Mouse (Mus musculus): Measurements from ENCODE around the gene Tcf3.

The Tcf3 gene

DNA sequence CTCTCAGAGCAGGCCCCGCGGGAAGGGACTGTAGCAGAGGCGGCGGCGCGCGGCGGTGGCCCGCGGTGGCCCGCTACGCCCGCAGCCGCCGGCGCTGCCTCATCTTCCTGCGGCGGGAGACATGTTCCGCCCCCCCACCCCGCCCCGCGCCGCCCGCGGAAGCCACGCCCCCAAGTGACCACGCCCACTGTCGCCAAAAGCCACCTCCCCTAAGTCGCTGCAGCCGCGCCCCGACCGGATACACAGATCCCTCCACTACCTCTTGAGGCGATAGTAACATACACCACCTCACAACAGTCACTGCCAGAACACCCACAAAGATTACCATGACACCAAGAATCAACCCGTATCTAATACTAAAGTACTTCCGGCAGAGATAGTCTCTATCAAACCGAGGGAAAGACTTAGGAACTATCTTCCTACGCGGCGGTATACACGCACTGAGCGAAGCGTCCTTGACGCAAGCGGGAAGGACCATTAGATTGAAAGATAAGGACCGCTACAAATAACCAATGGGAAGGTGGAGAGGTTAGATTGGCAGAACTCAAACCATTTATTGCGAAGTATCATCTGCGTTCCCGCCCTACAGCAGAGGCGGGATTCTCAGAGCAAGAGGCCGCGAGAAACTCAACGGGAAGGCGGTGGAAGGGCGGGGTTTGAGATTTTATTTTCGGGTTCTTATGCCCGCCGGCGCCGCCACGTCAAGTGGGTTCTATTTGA lies at the start of gene Tcf3:
Gene Tcf3 (minus strand): TSS at position 135 of the 720 bp plus-strand sequence.
- DNase-seq (ENCODE audit: low spot score) = peak; percentile 98

DNA sequence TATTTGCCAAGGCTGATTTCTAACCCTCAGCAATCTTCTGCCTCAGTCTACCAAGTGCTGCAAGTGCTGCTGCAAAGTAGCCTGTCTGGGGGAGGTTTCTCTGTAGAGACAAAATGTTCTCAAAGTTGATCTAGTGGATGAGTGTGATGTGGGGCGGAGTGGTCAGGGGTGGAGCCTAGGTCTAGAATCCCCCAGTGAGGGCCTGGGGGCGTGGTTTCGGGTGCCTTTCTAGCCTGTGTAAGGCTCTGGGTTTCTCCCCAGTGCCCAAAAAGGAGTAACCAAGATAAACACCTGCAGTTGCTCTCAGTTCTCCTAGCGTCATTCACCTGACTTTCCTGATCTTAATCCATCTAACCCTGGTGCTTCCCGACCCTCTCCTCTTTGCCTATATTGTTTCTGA lies 47.6 kb upstream of the Tcf3 start:
- DNase-seq (ENCODE audit: low spot score) = no peak

DNA sequence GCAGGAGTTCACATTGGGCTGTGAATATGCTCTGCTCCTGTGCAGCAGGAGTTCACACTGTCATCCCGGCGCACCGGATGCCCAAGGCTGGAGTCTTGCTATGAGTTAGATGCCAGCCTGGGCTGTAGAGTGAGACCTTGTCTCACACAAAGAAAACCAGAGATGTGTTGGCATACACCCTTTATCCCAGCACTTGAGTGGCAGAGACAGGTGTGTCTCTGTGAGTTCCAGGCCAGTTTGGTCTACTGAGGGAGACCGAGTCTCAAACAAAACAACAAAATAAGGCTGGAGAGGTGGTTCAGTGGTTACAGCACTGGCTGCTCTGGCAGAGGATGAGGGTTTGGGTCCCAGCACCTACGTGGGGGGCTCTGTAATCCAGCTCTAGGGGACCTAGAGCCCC lies 45.1 kb upstream of the Tcf3 start:
- DNase-seq (ENCODE audit: low spot score) = no peak

DNA sequence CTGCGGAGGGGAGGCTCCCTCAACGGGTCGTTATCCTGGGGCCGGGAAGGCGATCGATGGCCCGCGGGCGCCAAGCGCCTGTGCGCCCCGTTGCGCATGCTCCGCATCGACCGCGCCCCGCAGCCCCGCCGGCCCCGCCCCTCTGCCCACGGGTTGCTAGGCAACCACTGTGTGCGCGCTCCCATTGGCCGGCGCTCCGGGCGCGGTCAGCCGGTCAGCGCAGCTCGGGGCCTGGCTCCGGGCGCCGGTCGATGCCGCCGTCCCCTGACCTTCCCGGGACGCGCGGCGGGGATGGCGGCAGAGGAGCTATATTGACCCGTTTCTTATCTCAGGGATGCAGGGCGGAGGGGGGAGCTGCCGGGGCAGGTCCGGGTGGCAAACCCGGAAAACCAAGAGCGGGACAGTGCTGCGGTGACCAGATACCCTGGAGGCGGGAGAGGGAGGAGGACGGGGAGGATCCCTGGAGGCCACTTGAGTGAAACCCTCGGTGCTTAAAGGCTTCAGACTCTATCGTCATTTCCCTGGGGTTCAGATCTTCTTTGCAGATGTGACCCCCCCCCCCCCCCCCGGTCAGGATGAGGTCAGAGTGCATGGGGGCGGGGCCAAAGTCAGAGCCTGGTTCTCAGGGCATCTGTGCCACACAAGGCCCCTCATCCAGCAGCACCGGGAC lies 42.0 kb upstream of the Tcf3 start:
- DNase-seq (ENCODE audit: low spot score) = peak; percentile 82

DNA sequence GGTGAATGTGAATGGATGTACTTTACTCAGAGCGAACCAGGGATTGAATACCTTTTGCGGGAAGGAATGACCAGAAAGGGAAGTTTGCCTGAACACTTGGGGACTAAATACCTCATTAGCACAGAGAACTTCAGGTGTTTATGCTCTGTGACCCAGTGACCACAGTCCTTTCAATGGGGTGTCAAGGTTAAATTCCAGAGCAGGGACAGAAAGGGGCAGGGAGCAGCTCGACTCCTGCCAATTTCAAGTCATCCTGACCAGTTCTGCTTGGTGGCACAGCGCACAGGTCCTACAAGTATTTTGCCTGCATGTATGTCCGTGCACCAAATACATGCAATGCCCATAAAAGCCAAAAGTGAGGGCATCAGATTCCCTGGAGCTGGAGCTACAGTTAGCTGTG lies 31.6 kb upstream of the Tcf3 start:
- no peak for DNase-seq (ENCODE audit: low spot score)

DNA sequence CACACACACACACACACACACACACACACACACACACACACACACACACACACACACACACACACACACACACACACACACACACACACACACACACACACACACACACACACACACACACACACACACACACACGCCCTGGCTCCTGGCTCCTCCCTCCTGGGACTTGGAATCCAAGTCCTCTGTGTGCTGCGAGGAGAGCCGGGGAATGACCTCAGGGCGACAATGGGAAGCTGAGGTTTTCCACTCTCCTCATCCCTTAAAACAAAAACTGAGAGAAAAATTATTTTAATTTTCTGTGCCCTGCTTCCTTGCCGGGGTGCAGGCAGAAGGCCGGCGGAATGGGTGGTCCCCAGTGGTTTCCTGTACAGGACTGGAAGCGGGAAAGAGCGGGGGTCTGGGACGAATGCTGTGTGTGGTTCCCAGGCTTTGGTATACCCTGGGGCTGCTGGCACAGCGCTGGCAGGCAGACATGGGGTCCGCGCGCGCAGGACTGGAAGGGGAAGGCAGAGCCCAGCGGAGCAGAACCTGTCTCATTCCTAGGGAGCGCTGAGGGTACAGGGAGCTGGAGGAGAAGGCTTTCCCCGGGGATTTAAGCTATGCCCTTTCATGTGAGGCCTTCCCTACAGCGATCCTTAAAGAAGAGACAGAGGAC lies 31.1 kb upstream of the Tcf3 start:
- no peak for DNase-seq (ENCODE audit: low spot score)

DNA sequence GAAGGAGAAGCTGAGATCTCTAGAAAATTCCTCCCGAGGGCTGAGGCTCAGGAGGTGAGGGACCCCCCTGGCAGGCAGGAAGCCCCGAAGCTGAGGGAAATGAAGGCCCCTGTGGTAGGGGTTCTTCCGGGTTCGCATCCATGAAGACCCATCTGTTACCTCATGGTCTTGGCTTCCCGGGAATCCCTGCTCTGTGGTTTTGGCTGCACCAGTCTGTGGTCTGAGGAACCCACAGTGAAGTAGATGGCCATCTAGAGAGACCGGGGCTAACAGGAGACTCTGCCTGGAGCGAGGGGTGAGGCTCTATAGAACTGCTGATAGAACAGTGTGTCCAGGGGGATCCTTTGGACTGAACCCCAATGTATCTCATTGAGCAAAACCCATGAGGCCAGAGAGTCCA lies 27.9 kb upstream of the Tcf3 start:
- DNase-seq (ENCODE audit: low spot score) = no peak

DNA sequence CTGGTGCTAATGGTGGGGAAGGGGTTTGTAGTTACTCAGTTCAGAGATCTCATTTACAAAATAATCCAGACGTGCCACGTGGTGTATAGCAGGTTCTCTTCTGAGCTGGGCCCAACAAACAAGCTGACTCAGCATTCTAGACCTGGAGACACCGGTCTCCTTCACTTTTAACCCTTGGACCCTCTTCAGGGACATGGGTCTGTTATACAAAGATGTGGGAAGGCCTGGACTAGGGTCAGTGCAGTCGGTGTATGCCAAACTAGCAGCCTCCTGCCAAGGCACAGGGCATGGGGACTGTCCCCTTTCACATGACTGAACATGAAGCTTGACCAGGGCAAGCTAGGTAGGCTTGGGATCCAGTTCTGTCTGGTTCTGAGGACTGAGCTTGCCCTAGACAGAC lies 26.9 kb upstream of the Tcf3 start:
- DNase-seq (ENCODE audit: low spot score) = no peak

DNA sequence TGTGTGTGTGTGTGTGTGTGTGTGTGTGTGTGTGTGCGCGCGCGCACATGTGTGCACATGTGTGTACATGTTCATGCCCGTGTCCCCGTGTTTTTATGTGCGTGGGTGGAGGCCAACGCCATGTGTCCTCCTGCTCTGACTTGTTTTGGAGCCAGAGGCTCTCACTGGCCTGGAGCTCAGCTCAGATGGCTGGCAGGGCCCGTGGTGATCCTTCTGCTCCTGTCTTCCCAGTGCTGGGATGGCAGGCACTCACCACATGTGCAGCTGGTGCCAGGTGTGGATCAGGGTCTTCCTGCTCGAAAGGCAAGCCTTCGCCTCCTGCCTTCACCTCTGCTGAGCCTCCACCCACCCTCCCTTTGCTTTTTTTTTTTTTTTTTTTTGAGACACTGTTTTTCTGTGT lies 26.2 kb upstream of the Tcf3 start:
- DNase-seq (ENCODE audit: low spot score) = no peak

DNA sequence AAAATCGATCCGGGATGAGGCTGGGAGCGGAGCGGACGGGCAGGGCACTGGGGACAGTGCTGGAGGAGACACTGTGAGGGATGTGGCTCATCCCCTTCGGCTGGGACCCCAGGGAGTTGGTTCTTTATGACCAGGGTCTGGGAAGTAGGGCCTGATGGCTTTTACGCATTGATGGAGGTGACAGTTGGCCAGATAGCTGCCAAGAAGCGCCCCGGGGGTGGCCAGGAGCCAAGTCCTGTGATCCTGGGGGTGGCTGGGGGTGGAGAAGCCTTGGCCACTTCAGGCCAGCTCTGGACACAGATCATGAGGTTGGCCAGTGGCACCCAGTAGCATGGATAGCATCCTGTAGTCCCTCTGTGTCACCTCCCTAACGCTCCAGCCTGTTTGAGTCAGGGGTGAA lies 25.8 kb upstream of the Tcf3 start:
- no peak for DNase-seq (ENCODE audit: low spot score)

DNA sequence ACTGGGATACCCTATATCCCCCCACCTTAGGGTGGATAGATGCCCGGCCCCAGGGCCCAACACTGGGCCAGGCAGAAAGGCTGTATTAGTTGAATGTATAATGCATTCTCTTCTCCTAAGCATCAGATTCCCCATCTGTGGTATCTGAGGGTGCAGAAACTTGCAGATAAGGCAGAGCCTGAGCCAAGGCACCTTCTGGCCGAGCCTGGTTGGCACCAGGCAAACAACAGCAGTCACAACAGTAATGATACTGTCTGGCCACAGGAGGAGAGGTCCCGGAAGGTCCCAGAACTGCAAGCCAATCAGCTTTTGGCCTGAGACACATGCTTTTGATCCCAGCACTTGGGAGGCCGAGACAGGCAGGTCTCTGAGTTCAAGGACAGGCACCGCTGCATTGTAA lies 22.2 kb upstream of the Tcf3 start:
- no peak for DNase-seq (ENCODE audit: low spot score)

DNA sequence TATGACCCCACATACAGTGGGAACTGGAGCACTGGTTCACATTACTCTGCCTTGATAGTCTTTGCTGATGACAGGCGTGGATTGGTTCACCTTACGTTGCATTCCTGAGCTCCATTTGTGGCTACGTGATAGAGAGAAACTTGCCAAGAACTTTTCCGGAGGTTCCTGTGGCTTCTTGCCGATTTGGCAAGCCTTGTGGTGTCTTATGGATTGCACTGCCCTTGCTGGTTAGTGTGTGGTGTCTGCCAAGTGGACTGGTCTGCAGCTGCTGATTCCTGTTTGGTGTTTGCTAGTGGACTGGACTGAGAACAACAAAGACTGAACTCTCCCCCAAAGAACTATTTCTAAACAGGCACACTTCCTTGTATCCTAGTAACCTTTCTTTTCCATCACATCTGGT lies 21.3 kb upstream of the Tcf3 start:
- peak; percentile 74 for DNase-seq (ENCODE audit: low spot score)

DNA sequence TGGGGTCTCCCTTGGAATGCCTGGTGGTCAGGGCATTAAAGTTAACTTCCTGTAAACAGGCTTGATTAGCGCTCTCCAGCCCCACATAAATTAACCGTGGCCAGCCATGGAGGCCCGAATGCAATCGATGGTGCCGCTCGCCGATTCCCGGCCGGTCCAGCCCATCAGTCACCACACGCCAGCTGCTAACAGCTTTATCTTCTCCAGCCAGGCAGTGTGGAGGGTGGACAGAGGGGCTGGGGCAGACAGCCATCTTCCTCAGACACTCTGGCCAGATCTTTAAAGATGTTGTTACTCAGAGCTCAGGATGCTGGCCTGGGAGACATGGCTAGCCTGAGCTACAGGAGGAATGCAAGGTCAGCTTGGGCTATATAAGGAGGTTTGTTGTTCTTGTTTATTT lies 20.2 kb upstream of the Tcf3 start:
- no peak for DNase-seq (ENCODE audit: low spot score)

DNA sequence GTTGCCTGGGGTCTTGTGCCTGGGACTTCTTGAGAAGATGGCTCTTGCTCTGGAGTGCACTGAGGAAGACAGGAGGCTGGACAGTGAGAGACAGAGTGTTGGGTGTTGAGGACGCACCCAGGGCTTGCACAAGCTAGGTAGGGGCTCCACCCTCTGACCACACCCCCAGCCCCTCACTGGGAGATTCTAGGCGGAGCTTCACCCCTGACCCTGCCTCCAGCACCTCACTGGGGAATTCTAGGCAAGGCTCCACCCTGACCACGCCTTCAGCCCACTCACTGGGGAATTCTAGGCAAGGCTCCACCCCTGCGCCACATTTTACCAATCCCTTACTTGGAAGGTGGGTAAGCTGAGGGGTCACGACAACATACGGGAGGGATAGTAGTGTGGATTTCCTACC lies 17.2 kb upstream of the Tcf3 start:
- DNase-seq (ENCODE audit: low spot score) = no peak

DNA sequence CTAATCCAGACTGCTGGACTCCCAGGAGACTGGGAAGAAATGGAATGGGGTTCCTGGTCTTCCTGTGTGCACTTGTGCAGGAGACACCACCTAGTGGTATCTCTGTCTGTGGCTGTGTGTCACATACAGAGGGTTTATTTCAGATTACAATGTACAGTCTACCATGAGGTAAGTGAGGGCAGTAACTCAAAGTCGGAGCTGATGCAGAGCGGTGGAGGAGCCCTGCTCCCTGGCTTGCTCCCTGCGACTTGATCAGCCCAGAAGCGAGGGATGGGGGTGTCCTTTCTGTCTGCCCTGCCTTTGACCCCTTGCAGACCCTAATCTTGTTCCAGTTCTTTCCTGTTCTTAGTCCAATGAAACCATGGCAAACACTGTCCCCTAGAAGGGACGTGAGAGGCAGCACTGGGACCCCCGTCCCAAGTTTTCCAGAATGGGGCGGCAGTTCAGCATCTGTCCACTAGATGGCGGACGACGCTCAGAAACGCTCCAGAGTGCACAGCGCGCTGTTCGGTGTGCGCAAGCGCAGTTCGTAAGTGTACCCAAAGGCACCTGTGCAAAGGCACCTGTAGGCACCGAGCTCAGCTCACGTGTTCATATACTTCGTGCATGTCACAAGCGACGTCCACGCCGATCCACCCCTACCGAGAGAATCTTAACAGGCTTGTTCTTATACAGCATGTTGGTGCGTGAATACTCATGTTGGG lies 12.6 kb upstream of the Tcf3 start:
- peak; percentile 79 for DNase-seq (ENCODE audit: low spot score)

DNA sequence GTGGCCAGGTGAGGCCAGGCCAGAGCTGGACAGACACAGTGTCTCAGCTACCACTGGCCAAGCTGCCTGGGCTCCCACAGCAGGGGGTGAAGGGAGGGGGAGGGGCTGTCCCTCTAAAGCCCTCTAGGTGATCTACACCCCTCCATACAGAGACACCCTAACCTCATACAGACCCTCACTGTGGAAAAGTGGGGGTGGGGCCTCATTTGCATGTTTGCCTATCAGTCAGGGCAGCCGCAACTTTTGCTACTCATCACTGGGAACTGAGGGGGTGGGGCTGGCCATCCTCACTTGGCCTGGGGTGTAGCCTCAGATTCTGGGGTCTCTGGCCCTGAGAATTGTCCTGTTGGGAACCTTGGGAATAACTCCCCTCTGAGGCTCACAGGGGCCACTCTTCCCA lies 11.6 kb upstream of the Tcf3 start:
- DNase-seq (ENCODE audit: low spot score) = no peak

DNA sequence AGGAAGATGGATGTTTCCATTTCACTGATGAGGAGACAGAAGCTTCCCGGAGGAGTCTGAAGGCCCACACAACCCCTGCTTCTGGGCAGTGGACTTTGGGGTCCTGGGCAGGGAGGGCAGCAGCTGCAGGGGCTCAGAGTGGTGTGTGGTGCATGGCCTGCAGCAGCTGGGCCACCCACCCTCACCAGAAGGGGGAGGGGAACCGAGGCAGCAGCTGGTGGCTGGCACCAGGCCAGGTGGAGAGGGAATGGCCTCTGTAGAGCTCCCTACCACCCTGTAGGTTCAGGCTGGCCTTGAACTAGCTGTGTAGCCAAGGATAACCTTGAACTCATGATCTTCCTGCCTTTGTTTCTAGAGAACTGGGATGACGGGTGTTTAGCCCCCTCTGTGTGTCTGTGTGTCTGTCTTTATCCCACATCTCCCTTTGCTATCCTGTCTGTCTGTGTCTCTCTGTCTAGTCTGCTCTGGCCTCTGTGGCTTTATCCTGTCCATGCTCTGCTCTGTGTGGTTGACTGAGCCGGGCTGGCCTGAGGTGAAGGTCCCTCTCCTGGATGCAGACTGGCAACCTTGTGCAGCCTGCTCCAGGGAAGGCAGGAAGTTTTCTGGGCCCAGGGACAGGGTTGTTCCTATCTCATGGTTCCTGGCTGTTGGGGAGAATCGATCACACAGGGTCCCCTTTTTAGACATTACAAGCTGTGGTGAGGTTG lies 11.0 kb upstream of the Tcf3 start:
- no peak for DNase-seq (ENCODE audit: low spot score)

DNA sequence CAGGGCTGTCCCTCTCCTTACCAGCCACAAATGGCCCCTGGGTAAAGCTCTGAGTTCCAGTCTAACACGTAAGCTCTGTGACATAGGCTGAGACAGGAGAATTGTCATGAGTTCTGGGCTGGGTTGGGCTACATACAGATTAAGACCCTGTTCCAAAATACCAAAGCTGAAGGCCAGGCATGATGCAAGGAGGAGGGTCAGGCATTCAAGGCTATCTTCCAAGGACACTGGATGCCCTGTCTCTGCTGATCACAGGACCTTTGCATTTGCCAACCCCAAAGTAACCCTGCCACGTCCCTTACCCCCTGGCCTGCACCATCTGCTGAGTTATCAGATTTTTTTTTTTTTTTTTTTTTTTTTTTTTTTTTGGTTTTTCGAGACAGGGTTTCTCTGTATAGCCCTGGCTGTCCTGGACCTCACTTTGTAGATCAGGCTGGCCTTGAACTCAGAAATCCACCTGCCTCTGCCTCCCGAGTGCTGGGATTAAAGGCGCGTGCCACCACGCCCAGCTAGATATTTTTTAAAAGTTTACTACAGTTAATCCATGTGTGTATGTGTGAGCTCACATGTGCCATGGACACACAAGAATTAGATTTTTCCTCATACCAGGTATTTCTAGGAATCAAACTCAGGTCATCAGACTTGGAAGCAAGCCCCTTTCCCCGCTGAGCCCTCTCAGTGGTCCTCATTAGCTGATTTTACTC lies 10.3 kb upstream of the Tcf3 start:
- no peak for DNase-seq (ENCODE audit: low spot score)

DNA sequence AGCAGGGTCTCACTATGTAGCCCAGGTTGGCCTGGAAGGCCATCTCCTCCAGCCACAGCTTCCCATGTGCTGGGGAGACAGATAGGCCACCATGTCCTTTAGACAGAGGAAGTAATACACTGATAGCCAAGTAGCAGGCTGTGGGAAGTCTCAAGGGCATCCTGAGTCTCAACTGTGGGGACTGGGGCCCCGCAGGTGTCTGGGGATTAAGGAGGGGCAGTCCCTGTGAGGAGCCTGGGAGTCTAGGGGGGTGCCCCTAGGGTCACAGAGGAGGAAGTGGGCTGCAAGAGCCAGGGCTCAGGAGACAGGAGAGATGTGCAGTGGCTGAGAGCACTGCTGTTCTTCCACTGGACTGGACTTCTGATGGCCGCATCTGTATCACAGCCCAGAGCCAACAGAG lies 9.5 kb upstream of the Tcf3 start:
- DNase-seq (ENCODE audit: low spot score) = no peak

DNA sequence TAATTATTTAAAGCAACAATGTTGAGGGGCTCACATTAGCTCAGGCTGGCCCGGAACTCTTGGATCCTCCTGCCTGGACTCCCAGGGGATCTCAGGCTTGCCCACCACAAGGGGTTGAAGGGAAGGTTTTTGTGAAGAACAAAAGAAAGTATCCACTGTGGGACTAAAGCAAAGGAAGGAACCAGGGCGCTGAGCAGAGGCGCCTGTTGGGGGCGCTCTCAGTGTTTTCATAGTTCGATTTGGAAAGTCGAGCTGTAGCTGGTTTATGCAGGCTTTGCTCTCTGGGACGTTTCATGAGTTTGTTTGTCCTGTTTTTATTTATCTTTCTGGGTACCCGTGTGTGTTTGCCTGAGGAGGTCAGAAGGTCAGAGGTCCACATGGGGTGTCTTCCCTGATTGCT lies 8.2 kb upstream of the Tcf3 start:
- DNase-seq (ENCODE audit: low spot score) = no peak

DNA sequence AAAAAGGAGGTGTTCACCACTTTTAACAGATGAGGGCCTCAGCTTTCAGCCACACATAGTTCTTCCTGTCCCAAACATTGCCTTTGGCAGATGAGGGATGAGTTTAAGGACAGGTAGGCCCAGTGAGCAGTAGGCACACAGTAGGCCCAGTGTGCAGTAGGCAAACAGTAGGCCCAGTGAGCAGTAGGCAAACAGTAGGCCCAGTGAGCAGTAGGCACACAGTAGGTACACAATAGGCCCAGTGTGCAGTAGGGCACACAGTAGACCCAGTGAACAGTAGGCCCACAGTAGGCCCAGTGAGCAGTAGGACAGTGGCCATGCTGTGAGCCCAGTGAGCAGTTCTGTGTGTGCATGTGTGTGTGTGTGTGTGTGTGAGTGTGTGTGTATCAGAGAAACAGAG lies 6.6 kb upstream of the Tcf3 start:
- no peak for DNase-seq (ENCODE audit: low spot score)

DNA sequence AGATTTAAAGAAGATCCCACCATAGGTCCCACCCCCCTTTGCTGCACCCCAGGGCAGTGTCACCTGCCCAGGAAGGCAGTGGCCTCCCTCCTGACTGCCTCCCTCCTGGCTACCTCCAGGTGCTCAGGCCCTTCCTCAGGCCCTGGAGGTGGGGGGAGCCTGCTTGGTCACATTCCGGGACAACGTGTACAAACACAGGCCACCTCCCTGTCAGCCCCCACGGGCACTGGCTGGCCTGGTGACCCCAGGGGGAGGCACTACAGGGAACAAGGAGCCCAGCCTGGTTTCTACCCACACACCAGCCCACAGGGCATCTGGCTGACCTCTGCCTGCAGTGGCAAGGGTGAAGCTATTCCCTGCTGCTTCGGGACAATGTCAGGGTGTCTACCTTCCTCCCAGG lies 4.5 kb upstream of the Tcf3 start:
- DNase-seq (ENCODE audit: low spot score) = no peak
